Mouse (Mus musculus) limb, embryonic 12.5 days (tissue): Measurements from ENCODE around the gene Itpr2. TPM values are rescaled to one million over a fixed set of nuclear protein-coding genes. Genes with fewer than 3 reads are reported as not detected.

Experiments
- ATAC-seq: fragments of 200-750 bp; cut with Nextera tagmentation; 2 replicates; pipeline ENCODE4 v1.8.0; 2017; ENCODE audit warnings: low read depth, moderate TSS enrichment; ENCODE audit not compliant: insufficient number of reproducible peaks, insufficient read depth, low FRiP score, low TSS enrichment
- H3K27ac ChIP-seq: fragments of 300-500 bp; sonication (generic); 2 replicates; pipeline ENCODE4 v1.5.1; 2016; ENCODE audit warnings: mild to moderate bottlenecking, moderate library complexity
- H3K27me3 ChIP-seq: fragments of 300-500 bp; sonication (generic); 2 replicates; pipeline ENCODE4 v1.6.1; 2016; ENCODE audit warnings: mild to moderate bottlenecking, moderate library complexity
- H3K36me3 ChIP-seq: fragments of 300-500 bp; sonication (generic); 2 replicates; pipeline ENCODE4 v1.6.1; 2016; ENCODE audit warnings: mild to moderate bottlenecking, moderate library complexity
- H3K4me1 ChIP-seq: fragments of 300-500 bp; sonication (generic); replicated peaks from 2 replicates; pipeline ENCODE4 v1.6.1; 2016
- H3K4me2 ChIP-seq: fragments of 300-500 bp; sonication (generic); 2 replicates; pipeline ENCODE4 v1.6.1; 2016; ENCODE audit warnings: mild to moderate bottlenecking, moderate library complexity
- H3K4me3 ChIP-seq: fragments of 300-500 bp; sonication (generic); replicated peaks from 2 replicates; pipeline ENCODE4 v1.5.1; 2016; ENCODE audit warnings: mild to moderate bottlenecking
- H3K9ac ChIP-seq: fragments of 300-500 bp; sonication (generic); replicated peaks from 2 replicates; pipeline ENCODE4 v1.6.1; 2016; ENCODE audit warnings: mild to moderate bottlenecking, moderate library complexity
- H3K9me3 ChIP-seq: fragments of 300-500 bp; sonication (generic); 2 replicates; pipeline ENCODE4 v1.6.1; 2016; ENCODE audit warnings: mild to moderate bottlenecking, moderate library complexity
- WGBS: fragments of 180-500 bp; shearing (Covaris S2); methylation state at CpG from one replicate; pipeline ENCODE4 v1.1.7; 2016; 5-methylcytosine and 5-hydroxymethylcytosine counted together
- polyA plus RNA-seq: library from polyadenylated mRNA; unstranded; fragments of >200 nt; fragmentation: Nextera tagmentation; extraction: Ambion mirVana; gene quantifications from 2 replicates; pipeline ENCODE4 v1.2.1, GENCODE M21; 2016

The Itpr2 gene
- polyA plus RNA-seq, 1 experiment from 2014 or later, result 7.0 TPM

- 58% methylated on average over 6 of the region's 6 CpGs for WGBS
- ATAC-seq, result no peak
- H3K4me1 ChIP-seq, result no peaks in the 10 kb centered on the region
- H3K9me3 ChIP-seq, result no peaks in the 10 kb centered on the region
- no peak overlapping the region for H3K4me2 ChIP-seq
- H3K36me3 ChIP-seq, result 0 out of 2 replicates have a peak, but pooled peaks cover 4% of the 10 kb centered on the region
- no peak overlapping the region for H3K4me3 ChIP-seq
- no peak overlapping the region for H3K27ac ChIP-seq
- no peak overlapping the region for H3K9ac ChIP-seq
- H3K27me3 ChIP-seq, result no peaks in the 10 kb centered on the region
Measured at GRCm38 (mm10) chr6:146331017-146331669, 170.9 kb downstream of the Itpr2 start.

GRCm38 (mm10) chr6:146329079-146329478 lies 172.9 kb downstream of the Itpr2 start:
- WGBS, result 82% methylated on average over 3 of the region's 3 CpGs
- Histone ChIP-seq H3K9ac (no peak overlapping the region), H3K4me2 (no peak overlapping the region), H3K36me3 (0 out of 2 replicates have a peak, but pooled peaks cover 4% of the 10 kb centered on the region), H3K9me3 (no peaks in the 10 kb centered on the region), H3K4me3 (no peak overlapping the region), H3K27ac (no peak overlapping the region), H3K4me1 (peaks cover 13% of the 10 kb centered on the region), H3K27me3 (no peaks in the 10 kb centered on the region)
- ATAC-seq, result no peak

GRCm38 (mm10) chr6:146326631-146327030 lies 175.4 kb downstream of the Itpr2 start:
- Histone ChIP-seq H3K36me3 (0 out of 2 replicates have a peak, but pooled peaks cover 4% of the 10 kb centered on the region), H3K4me3 (no peak overlapping the region), H3K27me3 (no peaks in the 10 kb centered on the region), H3K27ac (no peak overlapping the region), H3K9ac (no peak overlapping the region), H3K4me2 (no peak overlapping the region), H3K9me3 (no peaks in the 10 kb centered on the region), H3K4me1 (peaks cover 30% of the 10 kb centered on the region)
- ATAC-seq, result no peak
- 88% methylated on average over 8 of the region's 8 CpGs for WGBS

- H3K9ac ChIP-seq, result no peak overlapping the region
- no peaks in the 10 kb centered on the region for H3K9me3 ChIP-seq
- H3K27me3 ChIP-seq, result no peaks in the 10 kb centered on the region
- H3K27ac ChIP-seq, result 0 out of 2 replicates have a peak overlapping the region, but pooled peaks have one; percentile 23
- no peak overlapping the region for H3K4me2 ChIP-seq
- ATAC-seq, result no peak
- WGBS, result 50% methylated on average over 19 of the region's 19 CpGs
- peaks cover 31% of the 10 kb centered on the region for H3K4me1 ChIP-seq
- H3K36me3 ChIP-seq, result 0 out of 2 replicates have a peak, but pooled peaks cover 4% of the 10 kb centered on the region
- H3K4me3 ChIP-seq, result no peak overlapping the region
Measured at GRCm38 (mm10) chr6:146324541-146325204, 177.3 kb downstream of the Itpr2 start.

- no peak overlapping the region for H3K4me3 ChIP-seq
- no peak overlapping the region for H3K4me2 ChIP-seq
- H3K9me3 ChIP-seq, result no peaks in the 10 kb centered on the region
- no peak for ATAC-seq
- peaks cover 32% of the 10 kb centered on the region for H3K4me1 ChIP-seq
- H3K36me3 ChIP-seq, result 0 out of 2 replicates have a peak, but pooled peaks cover 4% of the 10 kb centered on the region
- 57% methylated on average over 7 of the region's 7 CpGs for WGBS
- H3K27ac ChIP-seq, result 0 out of 2 replicates have a peak overlapping the region, but pooled peaks have one; percentile 29
- H3K9ac ChIP-seq, result no peak overlapping the region
- H3K27me3 ChIP-seq, result no peaks in the 10 kb centered on the region
Measured at GRCm38 (mm10) chr6:146322555-146322954, 179.5 kb downstream of the Itpr2 start.

- ATAC-seq, result no peak
- H3K9ac ChIP-seq, result no peak overlapping the region
- no peaks in the 10 kb centered on the region for H3K27me3 ChIP-seq
- H3K4me2 ChIP-seq, result no peak overlapping the region
- H3K27ac ChIP-seq, result 0 out of 2 replicates have a peak overlapping the region, but pooled peaks have one; percentile 32
- peaks cover 38% of the 10 kb centered on the region for H3K4me1 ChIP-seq
- H3K4me3 ChIP-seq, result no peak overlapping the region
- WGBS, result 57% methylated on average over 4 of the region's 4 CpGs
- no peaks in the 10 kb centered on the region for H3K9me3 ChIP-seq
- H3K36me3 ChIP-seq, result 0 out of 2 replicates have a peak, but pooled peaks cover 2% of the 10 kb centered on the region
Measured at GRCm38 (mm10) chr6:146321951-146322350, 180.1 kb downstream of the Itpr2 start.

- Histone ChIP-seq H3K4me2 (no peak overlapping the region), H3K4me3 (no peak overlapping the region), H3K27ac (no peak overlapping the region), H3K9me3 (no peaks in the 10 kb centered on the region), H3K36me3 (no peaks in the 10 kb centered on the region), H3K4me1 (peaks cover 12% of the 10 kb centered on the region), H3K27me3 (no peaks in the 10 kb centered on the region), H3K9ac (no peak overlapping the region)
- ATAC-seq, result no peak
- 83% methylated on average over 6 of the region's 6 CpGs for WGBS
Measured at GRCm38 (mm10) chr6:146316415-146316814, 185.6 kb downstream of the Itpr2 start.

GRCm38 (mm10) chr6:146315153-146315552 lies 186.9 kb downstream of the Itpr2 start:
- H3K4me3 ChIP-seq, result no peak overlapping the region
- no peak overlapping the region for H3K27ac ChIP-seq
- H3K4me1 ChIP-seq, result peaks cover 12% of the 10 kb centered on the region
- H3K9me3 ChIP-seq, result no peaks in the 10 kb centered on the region
- no peak for ATAC-seq
- no peak overlapping the region for H3K4me2 ChIP-seq
- 87% methylated on average over 8 of the region's 8 CpGs for WGBS
- no peaks in the 10 kb centered on the region for H3K36me3 ChIP-seq
- H3K9ac ChIP-seq, result no peak overlapping the region
- no peaks in the 10 kb centered on the region for H3K27me3 ChIP-seq

- Histone ChIP-seq H3K4me3 (no peak overlapping the region), H3K27ac (no peak overlapping the region), H3K4me2 (no peak overlapping the region), H3K27me3 (no peaks in the 10 kb centered on the region), H3K4me1 (peaks cover 16% of the 10 kb centered on the region), H3K36me3 (no peaks in the 10 kb centered on the region), H3K9ac (no peak overlapping the region), H3K9me3 (no peaks in the 10 kb centered on the region)
- WGBS, result 76% methylated on average over 5 of the region's 5 CpGs
- no peak for ATAC-seq
Measured at GRCm38 (mm10) chr6:146314304-146314703, 187.7 kb downstream of the Itpr2 start.

- Histone ChIP-seq H3K27ac (no peak overlapping the region), H3K4me1 (peaks cover 16% of the 10 kb centered on the region), H3K36me3 (no peaks in the 10 kb centered on the region), H3K4me3 (no peak overlapping the region), H3K4me2 (no peak overlapping the region), H3K27me3 (no peaks in the 10 kb centered on the region), H3K9me3 (no peaks in the 10 kb centered on the region), H3K9ac (no peak overlapping the region)
- WGBS, result 92% methylated on average over 4 of the region's 4 CpGs
- no peak for ATAC-seq
Measured at GRCm38 (mm10) chr6:146313396-146313795, 188.6 kb downstream of the Itpr2 start.

GRCm38 (mm10) chr6:146310210-146310609 lies 191.8 kb downstream of the Itpr2 start:
- ATAC-seq, result no peak
- Histone ChIP-seq H3K4me1 (0 out of 2 replicates have a peak, but pooled peaks cover 4% of the 10 kb centered on the region), H3K36me3 (no peaks in the 10 kb centered on the region), H3K9me3 (no peaks in the 10 kb centered on the region), H3K9ac (no peak overlapping the region), H3K27me3 (no peaks in the 10 kb centered on the region), H3K4me2 (no peak overlapping the region), H3K27ac (no peak overlapping the region), H3K4me3 (no peak overlapping the region)
- 81% methylated on average over 2 of the region's 2 CpGs for WGBS
